Mouse (Mus musculus) liver, embryonic 13.5 days (tissue): ENCODE measurements at regions not wholly inside any gene's neighbourhood (a gene's known extent, or its start where the extent isn't known, plus 50 kb on each side); places are given as distances from the start of the nearest gene placed in this dataset.

ENCODE experiments used
- ATAC-seq: fragments of 200-750 bp; cut with Nextera tagmentation; 2 replicates; pipeline ENCODE4 v1.8.0; 2017; ENCODE audit warnings: low read depth, mild to moderate bottlenecking, moderate number of reproducible peaks, moderate library complexity
- DNase-seq: peaks from one replicate; pipeline ENCODE4 v3.0.0; 2022
- H3K27ac ChIP-seq: fragments of 300-500 bp; sonication (generic); 2 replicates; pipeline ENCODE4 v1.5.1; 2015; ENCODE audit warnings: moderate library complexity, mild to moderate bottlenecking, inconsistent platforms
- H3K27me3 ChIP-seq: fragments of 300-500 bp; sonication (generic); 2 replicates; pipeline ENCODE4 v1.6.1; 2015; ENCODE audit warnings: mild to moderate bottlenecking, inconsistent platforms
- H3K36me3 ChIP-seq: fragments of 300-500 bp; sonication (generic); 2 replicates; pipeline ENCODE4 v1.6.1; 2015; ENCODE audit warnings: mild to moderate bottlenecking, inconsistent platforms
- H3K4me1 ChIP-seq: fragments of 300-500 bp; sonication (generic); replicated peaks from 2 replicates; pipeline ENCODE4 v1.6.1; 2015; ENCODE audit warnings: inconsistent platforms
- H3K4me2 ChIP-seq: fragments of 300-500 bp; sonication (generic); 2 replicates; pipeline ENCODE4 v1.6.1; 2015; ENCODE audit warnings: inconsistent platforms, mild to moderate bottlenecking, moderate library complexity
- H3K4me3 ChIP-seq: fragments of 300-500 bp; sonication (generic); replicated peaks from 2 replicates; pipeline ENCODE4 v1.5.1; 2015; ENCODE audit warnings: mild to moderate bottlenecking, inconsistent platforms
- H3K9ac ChIP-seq: fragments of 300-500 bp; sonication (generic); 2 replicates; pipeline ENCODE4 v1.6.1; 2015; ENCODE audit warnings: mild to moderate bottlenecking, inconsistent platforms
- H3K9me3 ChIP-seq: fragments of 300-500 bp; sonication (generic); replicated peaks from 2 replicates; pipeline ENCODE4 v1.6.1; 2016; ENCODE audit warnings: inconsistent platforms
- WGBS: fragments of 180-500 bp; shearing (Covaris S2); methylation state at CpG from one replicate; pipeline ENCODE4 v1.1.7; 2015; ENCODE audit not compliant: insufficient replicate concordance; 5-methylcytosine and 5-hydroxymethylcytosine counted together

DNA sequence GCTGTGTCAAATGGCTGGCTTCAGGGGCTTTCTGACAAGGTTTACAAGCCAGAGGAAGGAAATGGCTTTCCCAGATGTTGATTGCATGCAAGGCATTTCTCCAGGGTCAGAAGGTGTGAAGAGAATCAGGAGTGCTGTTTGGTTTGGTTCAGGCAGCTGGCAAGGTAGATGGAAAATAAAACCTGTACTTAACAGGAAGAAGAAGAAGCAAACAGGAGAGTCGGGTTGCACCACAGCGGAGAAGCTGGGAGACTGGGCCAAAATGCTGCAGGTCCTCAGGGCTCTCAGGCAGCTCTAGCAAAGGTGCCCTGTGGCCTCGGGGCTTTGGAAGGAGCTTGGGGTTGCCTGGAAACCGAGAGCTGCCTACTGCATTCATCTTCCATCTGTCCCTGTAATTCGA lies 908.9 kb upstream of the Car8 start:
- H3K36me3 ChIP-seq = no peaks in the 10 kb centered on the region
- H3K4me1 ChIP-seq = 0 out of 2 replicates have a peak, but pooled peaks cover 4% of the 10 kb centered on the region
- no peak overlapping the region for H3K27ac ChIP-seq
- H3K4me3 ChIP-seq = no peak overlapping the region
- ATAC-seq (no peak), DNase-seq (no peak)
- 30% methylated on average over 5 of the region's 5 CpGs for WGBS
- no peak overlapping the region for H3K4me2 ChIP-seq
- no peaks in the 10 kb centered on the region for H3K9me3 ChIP-seq
- H3K27me3 ChIP-seq = no peaks in the 10 kb centered on the region
- H3K9ac ChIP-seq = no peak overlapping the region

GRCm38 (mm10) chr4:9144226-9145215 lies 905.7 kb upstream of the Car8 start:
- DNase-seq (no peak), ATAC-seq (no peak)
- Histone ChIP-seq H3K27me3 (no peaks in the 10 kb centered on the region), H3K27ac (no peak overlapping the region), H3K4me2 (no peak overlapping the region), H3K9me3 (no peaks in the 10 kb centered on the region), H3K9ac (no peak overlapping the region), H3K4me1 (0 out of 2 replicates have a peak, but pooled peaks cover 4% of the 10 kb centered on the region), H3K4me3 (no peak overlapping the region), H3K36me3 (no peaks in the 10 kb centered on the region)
- 61% methylated on average over 9 of the region's 9 CpGs for WGBS

DNA sequence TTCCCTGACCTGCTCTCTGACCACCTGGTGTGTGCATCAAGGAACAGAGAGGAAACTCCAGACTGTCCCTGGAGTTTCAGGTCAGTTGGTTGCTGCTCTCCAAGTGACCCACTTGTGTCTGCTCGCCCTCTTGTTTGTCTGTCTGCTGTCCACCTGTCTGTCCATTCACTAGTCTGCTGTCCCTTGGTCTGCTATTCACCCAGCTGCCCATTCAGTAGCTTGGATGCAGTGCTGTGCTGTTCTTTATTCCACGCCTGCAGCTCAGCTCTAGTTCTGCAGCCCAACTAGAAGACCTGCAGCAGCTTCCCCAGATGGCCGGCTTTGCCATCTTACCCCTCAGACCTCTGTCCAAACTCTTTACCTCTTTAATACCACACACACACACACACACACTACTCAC lies 904.2 kb upstream of the Car8 start:
- Histone ChIP-seq H3K4me1 (0 out of 2 replicates have a peak, but pooled peaks cover 4% of the 10 kb centered on the region), H3K27ac (no peak overlapping the region), H3K9me3 (no peaks in the 10 kb centered on the region), H3K4me2 (no peak overlapping the region), H3K9ac (no peak overlapping the region), H3K27me3 (no peaks in the 10 kb centered on the region), H3K36me3 (no peaks in the 10 kb centered on the region), H3K4me3 (no peak overlapping the region)
- WGBS = 68% methylated on average over 3 of the region's 3 CpGs
- ATAC-seq = no peak
- no peak for DNase-seq

GRCm38 (mm10) chr4:9141946-9142683 lies 903.3 kb upstream of the Car8 start:
- ATAC-seq = no peak
- no peak for DNase-seq
- whole genome bisulfite sequencing = 73% methylated on average over 16 of the region's 16 CpGs
- Histone ChIP-seq H3K4me1 (0 out of 2 replicates have a peak, but pooled peaks cover 4% of the 10 kb centered on the region), H3K4me3 (no peak overlapping the region), H3K27ac (no peak overlapping the region), H3K4me2 (no peak overlapping the region), H3K36me3 (no peaks in the 10 kb centered on the region), H3K9ac (no peak overlapping the region), H3K9me3 (no peaks in the 10 kb centered on the region), H3K27me3 (no peaks in the 10 kb centered on the region)

DNA sequence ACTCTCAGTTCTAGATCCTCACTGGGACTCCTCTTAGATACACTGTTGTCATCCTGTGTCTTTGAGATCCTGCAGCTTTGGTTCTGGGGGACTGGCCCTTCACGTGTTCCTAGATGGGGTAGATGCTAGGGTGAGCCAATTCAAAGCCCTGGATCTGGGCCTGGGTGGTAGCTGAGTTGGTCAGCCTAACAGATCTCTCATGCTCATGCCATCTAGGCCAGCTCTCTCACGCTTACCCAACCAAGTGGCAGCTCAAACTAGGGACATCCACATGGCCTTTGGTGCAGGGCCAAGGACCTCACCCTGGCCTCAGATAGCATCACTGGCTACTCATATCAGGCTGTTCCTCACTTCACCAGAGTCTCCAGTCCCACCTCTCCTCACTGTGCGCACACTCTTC lies 901.9 kb upstream of the Car8 start:
- Histone ChIP-seq H3K4me3 (no peak overlapping the region), H3K9ac (no peak overlapping the region), H3K27me3 (no peaks in the 10 kb centered on the region), H3K36me3 (no peaks in the 10 kb centered on the region), H3K9me3 (no peaks in the 10 kb centered on the region), H3K27ac (no peak overlapping the region), H3K4me2 (no peak overlapping the region), H3K4me1 (peaks cover 9% of the 10 kb centered on the region; the same call in 1 of the 2 replicates)
- ATAC-seq (no peak), DNase-seq (no peak)
- 57% methylated on average over 3 of the region's 3 CpGs for WGBS

DNA sequence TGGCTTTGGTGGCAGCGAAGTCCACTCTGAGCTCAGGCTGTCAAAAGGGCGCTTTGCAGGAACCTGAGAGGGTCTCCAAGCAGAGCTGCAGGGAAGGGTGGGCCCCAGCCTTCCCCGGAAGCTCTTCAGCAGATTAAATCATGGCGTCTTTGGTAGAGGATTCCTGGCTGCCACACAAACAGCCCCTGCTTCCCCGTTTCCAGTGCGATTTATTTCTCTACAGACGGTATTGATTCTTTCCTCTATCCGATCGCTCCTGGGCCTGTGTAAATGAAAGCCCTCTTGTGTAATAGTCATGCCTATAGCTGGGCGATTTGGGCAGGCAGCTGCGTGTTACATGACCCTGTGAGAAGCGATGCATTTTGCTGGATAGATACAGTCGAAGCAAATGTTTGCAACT lies 897.8 kb upstream of the Car8 start:
- H3K36me3 ChIP-seq = no peaks in the 10 kb centered on the region
- H3K4me3 ChIP-seq = peak overlapping the region; percentile 35
- peak overlapping the region; percentile 64 for H3K4me2 ChIP-seq
- whole genome bisulfite sequencing = 49% methylated on average over 13 of the region's 13 CpGs
- no peaks in the 10 kb centered on the region for H3K9me3 ChIP-seq
- H3K27me3 ChIP-seq = no peaks in the 10 kb centered on the region
- no peak overlapping the region for H3K27ac ChIP-seq
- ATAC-seq (no peak), DNase-seq (no peak)
- H3K4me1 ChIP-seq = peaks cover 5% of the 10 kb centered on the region; the same call in 1 of the 2 replicates
- no peak overlapping the region for H3K9ac ChIP-seq

GRCm38 (mm10) chr4:9136188-9136569 lies 897.3 kb upstream of the Car8 start:
- Histone ChIP-seq H3K4me2 (peak overlapping the region; percentile 64), H3K9me3 (no peaks in the 10 kb centered on the region), H3K4me3 (peak overlapping the region; percentile 35), H3K36me3 (no peaks in the 10 kb centered on the region), H3K9ac (peak overlapping the region; percentile 39; the same call in 1 of the 2 replicates), H3K27ac (no peak overlapping the region), H3K4me1 (peaks cover 5% of the 10 kb centered on the region; the same call in 1 of the 2 replicates), H3K27me3 (no peaks in the 10 kb centered on the region)
- ATAC-seq (no peak), DNase-seq (no peak)
- WGBS = 23% methylated on average over 10 of the region's 10 CpGs

DNA sequence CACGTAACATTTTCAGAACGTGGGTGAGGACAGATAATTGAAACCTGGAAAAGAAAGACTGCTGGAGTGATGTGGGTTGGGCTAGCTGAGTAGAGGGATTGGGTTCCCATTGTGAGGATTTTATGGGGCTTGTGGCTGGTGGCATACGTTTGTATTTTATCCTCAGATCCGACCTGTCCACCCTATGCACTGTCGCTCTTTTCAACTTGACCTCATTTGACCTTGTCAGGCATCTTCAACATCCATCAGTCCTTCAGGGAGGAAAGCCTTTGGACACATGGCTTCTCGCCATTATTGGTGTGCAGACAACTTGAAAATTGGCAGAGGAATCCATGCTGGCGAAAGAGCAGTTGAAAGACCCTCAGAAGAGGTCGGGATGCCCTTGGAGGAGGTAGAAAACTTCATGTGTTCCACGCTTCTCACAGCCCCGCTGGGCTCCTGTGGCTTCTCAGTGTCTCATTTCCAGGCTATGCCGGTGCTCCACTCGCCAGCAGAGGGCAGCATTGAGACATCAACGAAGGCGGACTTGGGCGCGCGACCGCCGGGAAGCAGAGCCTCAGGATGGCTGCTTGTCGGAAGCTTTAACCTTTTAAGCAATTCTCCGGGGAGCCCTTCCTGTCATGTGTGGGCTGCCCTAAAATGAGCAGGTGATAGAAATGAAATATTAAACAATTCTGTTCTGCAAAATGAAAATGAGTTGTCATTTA lies 896.8 kb upstream of the Car8 start:
- Histone ChIP-seq H3K9ac (no peak overlapping the region; the same call in 1 of the 2 replicates), H3K27me3 (no peaks in the 10 kb centered on the region), H3K4me2 (peak overlapping the region; percentile 64), H3K4me1 (peaks cover 5% of the 10 kb centered on the region; the same call in 1 of the 2 replicates), H3K4me3 (peak overlapping the region; percentile 35), H3K27ac (no peak overlapping the region), H3K9me3 (no peaks in the 10 kb centered on the region), H3K36me3 (no peaks in the 10 kb centered on the region)
- peak; percentile 62 for ATAC-seq
- peak; percentile 56 for DNase-seq
- 12% methylated on average over 21 of the region's 21 CpGs for WGBS

GRCm38 (mm10) chr4:9133695-9134094 lies 894.9 kb upstream of the Car8 start:
- Histone ChIP-seq H3K4me2 (no peak overlapping the region), H3K27ac (no peak overlapping the region), H3K36me3 (no peaks in the 10 kb centered on the region), H3K9ac (no peak overlapping the region), H3K4me3 (no peak overlapping the region), H3K27me3 (no peaks in the 10 kb centered on the region), H3K4me1 (peaks cover 5% of the 10 kb centered on the region; the same call in 1 of the 2 replicates), H3K9me3 (no peaks in the 10 kb centered on the region)
- DNase-seq (no peak), ATAC-seq (no peak)
- 52% methylated on average over 2 of the region's 2 CpGs for WGBS

DNA sequence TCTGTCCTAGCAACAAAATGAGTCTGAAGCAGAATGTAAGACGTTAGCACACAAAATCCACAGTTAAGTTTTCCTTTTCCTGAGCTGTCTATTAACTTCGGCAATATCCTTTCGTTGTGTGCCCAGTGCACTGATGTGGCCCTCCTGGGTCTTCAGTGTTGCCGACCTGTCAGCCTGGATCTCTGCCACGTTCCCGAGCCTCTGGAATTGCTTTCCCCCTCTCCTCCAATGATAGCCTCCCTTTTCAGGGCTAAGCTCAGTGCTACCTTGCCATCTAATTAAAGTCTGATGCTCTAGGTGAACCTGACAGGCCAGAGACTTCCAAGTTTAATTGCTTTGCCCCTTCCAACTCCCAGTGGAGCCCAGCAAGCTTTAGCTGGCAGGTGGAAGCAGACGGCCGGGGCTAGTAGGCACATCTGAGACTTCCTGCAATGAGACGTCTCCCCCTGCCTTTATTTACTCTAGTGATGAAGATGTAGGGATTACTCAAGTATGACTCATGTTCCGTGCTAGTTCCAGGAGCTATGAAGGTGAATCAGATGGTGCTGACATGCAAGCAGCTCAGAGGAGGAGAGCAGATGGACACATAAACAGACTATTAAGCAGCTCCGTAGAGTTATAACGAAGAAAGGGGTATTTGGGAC lies 894.3 kb upstream of the Car8 start:
- Histone ChIP-seq H3K4me1 (peaks cover 5% of the 10 kb centered on the region; the same call in 1 of the 2 replicates), H3K9me3 (no peaks in the 10 kb centered on the region), H3K9ac (no peak overlapping the region), H3K27me3 (no peaks in the 10 kb centered on the region), H3K4me3 (no peak overlapping the region), H3K36me3 (no peaks in the 10 kb centered on the region), H3K27ac (no peak overlapping the region), H3K4me2 (no peak overlapping the region)
- DNase-seq = no peak
- WGBS = 71% methylated on average over 12 of the region's 12 CpGs
- ATAC-seq = no peak
